Mouse (Mus musculus) embryonic facial prominence, embryonic 10.5 days (tissue): ENCODE measurements around the gene Tspan5. TPM values are rescaled to one million over a fixed set of nuclear protein-coding genes. Genes with fewer than 3 reads are reported as not detected.
A peak's percentile ranks its signal among the peaks of the same experiment; 100 is the strongest.

Experiments used
- DNase-seq: peaks from one replicate; pipeline ENCODE4 v3.0.0-alpha.2; 2017; ENCODE audit warnings: low spot score
- H3K27ac ChIP-seq: fragments of 300-500 bp; sonication (generic); replicated peaks from 2 replicates; pipeline ENCODE4 v1.5.1; 2016; ENCODE audit warnings: mild to moderate bottlenecking
- H3K27me3 ChIP-seq: fragments of 300-500 bp; sonication (generic); replicated peaks from 2 replicates; pipeline ENCODE4 v1.6.1; 2016; ENCODE audit warnings: low read depth, mild to moderate bottlenecking; ENCODE audit not compliant: poor library complexity, severe bottlenecking
- H3K36me3 ChIP-seq: fragments of 300-500 bp; sonication (generic); replicated peaks from 2 replicates; pipeline ENCODE4 v1.6.1; 2016; ENCODE audit warnings: mild to moderate bottlenecking, moderate library complexity
- H3K4me1 ChIP-seq: fragments of 300-500 bp; sonication (generic); 2 replicates; pipeline ENCODE4 v1.6.1; 2016
- H3K4me3 ChIP-seq: fragments of 300-500 bp; sonication (generic); 2 replicates; pipeline ENCODE4 v1.5.1; 2016; ENCODE audit warnings: mild to moderate bottlenecking, moderate library complexity
- H3K9me3 ChIP-seq: fragments of 300-500 bp; sonication (generic); 2 replicates; pipeline ENCODE4 v1.6.1; 2016; ENCODE audit warnings: mild to moderate bottlenecking
- WGBS: fragments of 180-500 bp; shearing (Covaris S2); methylation state at CpG from one replicate; pipeline ENCODE4 v1.1.7; 2016; 5-methylcytosine and 5-hydroxymethylcytosine counted together
- polyA plus RNA-seq: library from polyadenylated mRNA; unstranded; fragments of >200 nt; fragmentation: Nextera tagmentation; extraction: Ambion mirVana; gene quantifications from 2 replicates; pipeline ENCODE4 v1.2.1, GENCODE M21; 2016

Tspan5 gene
- polyA plus RNA-seq, 1 experiment from 2014 or later: 20.9 TPM

DNA sequence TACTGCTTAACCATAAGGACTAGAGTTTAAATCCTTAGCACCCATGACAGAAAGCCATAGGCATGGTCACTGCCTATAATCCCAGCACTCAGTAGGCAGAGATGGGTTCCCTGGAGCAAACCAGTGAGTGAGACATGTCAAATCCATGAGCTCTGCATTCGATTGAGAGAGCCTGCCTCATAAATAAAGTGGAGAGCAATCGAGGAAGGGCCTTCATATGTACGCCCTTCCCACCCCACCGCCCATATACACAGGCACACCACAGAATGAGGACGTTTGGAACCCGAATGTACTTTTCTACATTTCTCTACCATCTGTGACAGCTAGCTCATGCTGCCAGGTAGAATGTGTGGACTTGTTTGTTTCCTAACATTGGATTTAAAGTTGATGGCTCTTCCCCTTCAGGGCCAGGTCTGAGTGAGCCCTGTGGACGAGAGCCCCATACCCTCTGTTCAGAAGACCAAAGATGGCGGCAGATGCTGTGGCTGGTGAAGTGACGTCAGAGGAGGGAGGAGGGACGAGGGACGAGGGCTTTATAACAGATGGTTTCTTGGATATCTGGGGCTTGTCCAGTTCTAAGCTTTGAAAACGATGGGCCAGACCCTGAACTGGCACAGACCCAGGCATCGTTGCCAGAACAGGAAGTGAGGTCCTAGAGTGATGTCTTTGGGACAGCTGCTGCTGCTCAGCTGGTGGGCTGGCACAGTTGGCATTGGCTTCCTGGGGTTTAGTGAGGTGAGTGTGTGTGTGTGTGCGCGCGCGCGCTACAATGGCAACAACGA, 42.1 kb downstream of the Tspan5 start:
- no peak overlapping the region for H3K4me3 ChIP-seq
- no peaks in the 10 kb centered on the region for H3K9me3 ChIP-seq
- H3K36me3 ChIP-seq: peaks cover 4% of the 10 kb centered on the region; the same call in 1 of the 2 replicates
- DNase-seq: no peak
- H3K27me3 ChIP-seq: no peaks in the 10 kb centered on the region
- WGBS: 92% methylated on average over 19 of the region's 19 CpGs
- H3K4me1 ChIP-seq: peaks cover 56% of the 10 kb centered on the region
- H3K27ac ChIP-seq: no peak overlapping the region

DNA sequence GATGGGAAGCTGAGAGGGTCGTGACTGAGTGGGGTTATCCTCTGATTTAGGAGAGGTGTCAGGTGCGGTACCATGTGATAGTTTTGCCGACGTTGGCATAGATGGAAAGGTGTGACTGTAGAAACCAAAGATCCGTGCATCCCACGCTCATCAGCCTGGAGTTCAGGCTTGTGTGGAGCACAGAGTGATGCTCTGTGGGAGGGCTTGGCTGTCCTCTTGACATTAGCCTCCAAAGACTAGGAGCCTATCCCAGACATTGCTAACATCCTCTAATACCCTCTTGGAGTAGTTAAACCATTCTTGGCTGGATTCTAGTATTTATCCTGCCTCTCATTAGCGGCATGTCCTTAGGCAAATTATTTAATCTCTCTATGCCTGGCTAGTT, 42.6 kb downstream of the Tspan5 start:
- no peak for DNase-seq
- no peak overlapping the region for H3K27ac ChIP-seq
- H3K4me1 ChIP-seq: peaks cover 50% of the 10 kb centered on the region
- H3K4me3 ChIP-seq: no peak overlapping the region
- no peaks in the 10 kb centered on the region for H3K27me3 ChIP-seq
- no peaks in the 10 kb centered on the region for H3K9me3 ChIP-seq
- 93% methylated on average over 7 of the region's 7 CpGs for WGBS
- H3K36me3 ChIP-seq: peaks cover 4% of the 10 kb centered on the region; the same call in 1 of the 2 replicates

DNA sequence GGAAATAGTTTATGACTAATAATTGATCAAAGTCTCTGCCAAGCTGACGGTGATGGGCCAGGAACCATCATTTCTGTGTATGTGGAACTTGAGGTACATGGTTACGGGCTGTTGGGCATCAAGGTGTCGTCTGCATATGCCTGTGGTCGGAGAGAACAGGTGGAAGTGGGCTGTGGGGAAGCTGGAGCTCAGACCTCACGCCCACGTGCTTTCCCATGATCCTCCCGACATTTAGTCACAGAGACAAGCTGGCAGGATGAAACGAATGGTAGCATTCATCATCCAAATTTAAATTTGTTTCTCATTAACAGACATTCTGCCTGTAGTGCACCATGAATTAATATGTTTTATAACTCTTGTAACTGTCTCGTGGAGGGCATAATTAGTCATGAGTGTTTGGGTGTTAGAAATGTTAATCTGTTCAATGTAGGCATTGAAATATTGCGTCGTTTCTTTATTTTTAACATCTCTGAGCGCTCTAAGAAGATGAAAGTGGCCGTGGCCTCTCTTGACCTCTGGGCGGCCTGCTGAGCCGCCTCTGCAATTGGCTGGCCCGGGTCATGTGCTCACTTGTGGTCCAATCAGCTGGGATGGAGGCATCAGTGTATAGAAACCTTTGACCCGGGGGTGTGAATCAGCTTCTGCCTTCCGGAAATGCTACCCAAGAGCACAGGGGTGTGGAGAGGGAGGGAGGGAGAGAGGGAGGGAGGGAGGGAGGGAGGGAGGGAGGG, 45.9 kb downstream of the Tspan5 start:
- Histone ChIP-seq H3K27ac (no peak overlapping the region), H3K9me3 (no peaks in the 10 kb centered on the region), H3K4me3 (no peak overlapping the region), H3K4me1 (peaks cover 20% of the 10 kb centered on the region), H3K36me3 (peaks cover 4% of the 10 kb centered on the region; the same call in 1 of the 2 replicates), H3K27me3 (no peaks in the 10 kb centered on the region)
- DNase-seq: no peak
- WGBS: 93% methylated on average over 18 of the region's 18 CpGs

DNA sequence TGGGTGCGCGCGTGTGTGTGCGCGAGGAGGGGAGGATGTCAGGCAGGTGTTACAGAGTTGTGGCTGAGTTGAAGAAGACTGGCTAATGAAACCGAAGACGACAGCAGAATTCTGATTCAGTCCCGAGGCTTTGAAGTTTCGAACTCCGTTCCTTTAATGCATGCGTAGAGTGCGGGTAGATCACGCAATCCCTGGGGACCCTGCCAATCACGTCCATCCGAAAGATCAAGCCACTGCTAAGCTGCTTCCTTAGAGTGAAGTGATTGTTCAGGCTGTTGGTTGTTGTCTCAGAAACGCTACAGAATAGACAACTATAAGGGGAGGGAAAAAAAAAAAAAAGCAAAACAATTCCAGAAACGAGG, 46.5 kb downstream of the Tspan5 start:
- H3K4me3 ChIP-seq: no peak overlapping the region
- H3K27ac ChIP-seq: no peak overlapping the region
- 84% methylated on average over 17 of the region's 17 CpGs for WGBS
- peaks cover 4% of the 10 kb centered on the region; the same call in 1 of the 2 replicates for H3K36me3 ChIP-seq
- peaks cover 15% of the 10 kb centered on the region for H3K4me1 ChIP-seq
- H3K9me3 ChIP-seq: no peaks in the 10 kb centered on the region
- DNase-seq: no peak
- no peaks in the 10 kb centered on the region for H3K27me3 ChIP-seq

DNA sequence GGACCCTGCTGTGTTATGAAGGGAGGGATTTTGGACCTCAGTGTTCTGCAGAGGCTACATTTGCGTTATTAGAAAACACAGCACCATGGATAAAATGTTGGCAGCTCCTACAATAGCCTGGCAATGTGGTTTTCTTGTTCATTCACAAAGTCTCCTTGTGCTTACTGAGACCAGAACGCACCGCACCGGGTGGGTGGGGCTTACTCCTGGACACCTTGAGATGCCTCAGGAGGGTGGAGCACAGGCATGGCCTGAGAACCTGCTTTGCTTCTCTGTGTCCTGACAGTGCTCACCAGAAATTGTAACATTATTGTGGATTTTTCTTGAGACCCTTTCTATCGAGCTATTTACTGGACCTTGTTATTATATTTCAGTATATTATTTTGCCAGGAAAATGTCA, 47.3 kb downstream of the Tspan5 start:
- H3K27ac ChIP-seq: no peak overlapping the region
- H3K4me1 ChIP-seq: peaks cover 7% of the 10 kb centered on the region
- H3K36me3 ChIP-seq: peaks cover 4% of the 10 kb centered on the region; the same call in 1 of the 2 replicates
- 96% methylated on average over 5 of the region's 5 CpGs for WGBS
- H3K9me3 ChIP-seq: no peaks in the 10 kb centered on the region
- no peak overlapping the region for H3K4me3 ChIP-seq
- no peaks in the 10 kb centered on the region for H3K27me3 ChIP-seq
- DNase-seq: no peak

DNA sequence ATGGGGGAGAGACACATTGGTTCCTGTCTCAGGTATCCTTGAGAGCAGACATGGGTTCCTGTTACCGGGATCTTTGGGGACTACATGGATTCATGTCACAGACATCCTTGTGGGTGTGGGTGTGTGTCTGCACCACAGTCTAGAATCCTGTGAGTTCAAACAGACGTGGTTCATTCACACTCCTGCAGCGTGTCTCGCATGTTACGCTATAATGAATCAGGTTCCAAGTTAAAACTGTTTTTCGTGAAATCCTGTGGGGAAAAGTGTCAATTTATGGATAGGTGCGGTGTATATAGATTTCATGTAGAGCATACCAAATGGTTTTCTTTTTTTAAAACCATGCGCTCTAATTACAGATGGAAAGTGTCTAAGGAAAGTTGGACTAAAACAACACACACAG, 52.5 kb downstream of the Tspan5 start:
- no peak overlapping the region for H3K4me3 ChIP-seq
- H3K4me1 ChIP-seq: no peaks in the 10 kb centered on the region; the same call in 1 of the 2 replicates
- H3K36me3 ChIP-seq: no peaks in the 10 kb centered on the region
- no peak for DNase-seq
- no peaks in the 10 kb centered on the region for H3K9me3 ChIP-seq
- no peaks in the 10 kb centered on the region for H3K27me3 ChIP-seq
- no peak overlapping the region for H3K27ac ChIP-seq
- 94% methylated on average over 8 of the region's 8 CpGs for WGBS

DNA sequence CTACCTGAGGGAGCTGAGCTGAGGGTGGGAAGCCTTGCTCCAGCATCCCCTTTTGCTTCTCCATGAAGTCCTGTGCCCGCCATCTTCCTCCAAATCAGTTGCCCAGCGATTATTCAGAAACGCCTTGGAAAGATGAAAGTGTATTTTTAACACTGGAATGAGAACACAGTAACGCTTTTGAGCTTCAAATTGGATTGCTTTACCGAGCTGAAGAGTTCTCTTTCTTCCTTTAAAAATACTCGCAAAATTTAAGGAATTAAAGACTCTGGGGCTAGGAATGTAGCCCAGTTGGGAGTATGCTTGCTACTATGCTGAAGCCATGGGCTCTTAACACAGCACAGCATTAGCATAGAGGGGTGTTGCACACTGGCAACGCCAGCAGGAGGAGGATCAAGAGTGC, 54.0 kb downstream of the Tspan5 start:
- Histone ChIP-seq H3K4me1 (peaks cover 13% of the 10 kb centered on the region), H3K9me3 (no peaks in the 10 kb centered on the region)

DNA sequence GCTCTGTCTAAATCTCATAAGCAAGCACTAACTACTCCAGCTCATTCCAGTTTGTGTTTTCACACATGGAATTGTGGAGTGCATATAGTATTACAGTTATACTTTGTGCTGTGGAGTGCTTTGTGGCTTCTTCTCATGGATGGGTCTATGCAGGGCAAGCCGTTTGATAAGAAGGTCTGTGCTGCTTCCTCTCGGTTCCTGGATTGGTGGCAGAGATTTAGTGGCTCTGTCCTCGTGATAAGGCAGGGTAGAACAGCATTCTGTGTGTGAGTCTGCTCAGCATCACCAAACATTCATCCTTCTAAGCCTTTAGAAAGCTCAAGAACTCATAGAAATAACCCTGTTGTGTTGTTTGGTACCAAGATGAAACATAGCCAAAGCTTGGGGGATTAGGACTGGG, 54.6 kb downstream of the Tspan5 start:
- no peak overlapping the region for H3K27ac ChIP-seq

More for the DNA sequence above, 54.0 kb downstream of the Tspan5 start:
- DNase-seq: no peak
- Histone ChIP-seq H3K4me3 (no peak overlapping the region), H3K27me3 (no peaks in the 10 kb centered on the region), H3K36me3 (no peaks in the 10 kb centered on the region), H3K27ac (no peak overlapping the region)
- 91% methylated on average over 7 of the region's 7 CpGs for WGBS

DNA sequence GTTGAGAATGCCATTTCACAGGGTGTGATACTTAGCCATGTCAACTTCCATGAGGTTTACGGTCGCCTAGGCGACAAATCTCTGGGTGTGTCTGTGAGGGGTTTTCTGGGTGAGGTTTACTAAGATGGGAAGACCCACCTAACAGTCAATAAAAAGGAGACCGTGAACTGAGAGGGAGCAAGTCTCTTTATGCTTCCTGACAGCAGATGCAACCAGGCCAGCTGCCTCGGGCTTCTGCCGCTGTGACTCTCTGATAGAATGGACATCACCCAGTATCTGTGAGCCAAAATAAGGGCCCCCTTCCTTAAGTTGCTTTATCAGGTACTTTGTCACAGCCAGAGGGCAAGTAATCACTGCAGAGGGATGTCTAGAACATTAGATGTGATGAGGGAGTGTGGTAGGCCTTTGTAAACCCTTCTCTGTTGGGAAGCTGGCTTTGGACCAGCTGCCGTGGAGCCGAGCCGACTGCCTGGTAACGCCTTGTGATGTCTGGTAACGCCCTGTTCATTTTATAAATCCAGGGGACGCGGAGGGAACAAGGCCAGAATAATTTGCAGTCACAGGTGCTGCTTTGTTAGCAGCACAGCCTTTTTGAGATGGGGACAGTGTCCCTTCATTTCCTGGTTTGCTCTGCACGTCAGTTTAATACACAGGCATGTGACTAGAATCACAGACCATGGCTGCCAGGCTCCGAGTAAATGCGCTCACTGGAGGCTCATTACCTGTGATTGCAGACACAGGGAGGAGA, 58.8 kb downstream of the Tspan5 start:
- Histone ChIP-seq H3K27ac (peak overlapping the region; percentile 40), H3K4me3 (no peak overlapping the region), H3K27me3 (no peaks in the 10 kb centered on the region), H3K4me1 (peaks cover 43% of the 10 kb centered on the region), H3K9me3 (no peaks in the 10 kb centered on the region), H3K36me3 (no peaks in the 10 kb centered on the region)
- DNase-seq: no peak
- WGBS: 79% methylated on average over 16 of the region's 16 CpGs

More for the DNA sequence above, 54.6 kb downstream of the Tspan5 start:
- Histone ChIP-seq H3K36me3 (no peaks in the 10 kb centered on the region), H3K4me3 (no peak overlapping the region), H3K9me3 (no peaks in the 10 kb centered on the region), H3K27me3 (no peaks in the 10 kb centered on the region), H3K4me1 (peaks cover 19% of the 10 kb centered on the region)
- no peak for DNase-seq
- WGBS: 93% methylated on average over 3 of the region's 3 CpGs

DNA sequence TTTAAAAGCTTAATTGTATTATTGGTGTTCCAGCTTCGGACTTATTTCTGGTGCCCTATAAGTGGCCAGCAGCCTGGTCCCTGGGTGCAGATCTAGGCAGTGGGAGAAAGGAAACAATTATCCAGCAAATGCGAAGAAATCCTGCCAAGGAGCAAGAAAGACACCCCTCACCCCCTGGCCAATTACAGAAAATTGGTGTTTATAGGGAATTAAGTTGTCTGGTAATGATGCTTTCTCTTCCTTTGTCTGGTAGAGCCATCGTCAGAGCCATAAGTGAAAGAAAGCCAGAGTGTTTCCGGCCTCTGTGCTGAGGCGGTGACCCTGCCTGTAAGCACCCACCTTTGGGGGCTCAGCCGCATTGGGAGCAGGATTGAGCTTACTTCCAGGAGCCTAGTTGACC, 59.7 kb downstream of the Tspan5 start:
- Histone ChIP-seq H3K27me3 (no peaks in the 10 kb centered on the region), H3K36me3 (no peaks in the 10 kb centered on the region), H3K4me3 (no peak overlapping the region), H3K9me3 (no peaks in the 10 kb centered on the region), H3K27ac (peak overlapping the region; percentile 59), H3K4me1 (peaks cover 43% of the 10 kb centered on the region)
- DNase-seq: no peak
- WGBS: 51% methylated on average over 6 of the region's 6 CpGs

DNA sequence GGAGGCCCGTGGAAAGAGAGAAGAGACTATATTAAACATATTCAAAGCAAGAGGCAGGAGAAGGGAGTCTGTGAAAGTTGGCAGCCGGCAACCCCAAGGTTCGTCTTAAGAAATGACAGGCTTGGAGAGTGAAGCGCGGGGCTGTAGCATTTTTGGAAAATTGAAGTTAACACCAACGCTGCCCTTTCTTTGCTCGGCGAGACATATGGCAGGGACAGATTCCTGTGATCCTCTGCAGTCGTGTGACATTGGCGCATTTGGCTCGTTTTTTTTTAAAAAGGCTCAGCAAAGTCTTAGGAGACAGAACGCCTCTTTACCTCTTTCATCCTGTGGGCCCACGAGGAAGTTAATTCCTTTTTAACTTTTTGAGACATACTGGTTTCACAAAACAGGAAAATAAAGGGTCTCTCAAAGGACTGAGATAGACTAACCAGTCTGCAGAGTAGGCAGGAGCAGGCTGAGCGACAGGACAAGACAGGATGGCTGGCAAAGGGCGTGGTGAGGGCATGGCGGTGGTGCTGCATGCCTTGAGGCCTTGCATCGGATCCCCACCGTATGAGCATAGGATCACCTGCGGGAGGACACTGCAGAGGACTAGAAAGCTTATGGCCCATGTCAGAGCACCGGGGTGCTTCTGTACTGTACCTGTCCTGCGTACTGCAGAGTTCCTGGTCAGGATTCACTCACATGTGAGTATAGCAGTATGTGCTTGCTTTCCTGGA, 60.9 kb downstream of the Tspan5 start:
- Histone ChIP-seq H3K27ac (0 out of 2 replicates have a peak overlapping the region, but pooled peaks have one; percentile 4), H3K4me3 (no peak overlapping the region)
- 74% methylated on average over 21 of the region's 21 CpGs for WGBS

More for the DNA sequence above, 60.9 kb downstream of the Tspan5 start:
- Histone ChIP-seq H3K4me1 (peaks cover 43% of the 10 kb centered on the region), H3K9me3 (no peaks in the 10 kb centered on the region), H3K36me3 (no peaks in the 10 kb centered on the region), H3K27me3 (no peaks in the 10 kb centered on the region)
- no peak for DNase-seq
